Mouse (Mus musculus) midbrain, embryonic 15.5 days (tissue): ENCODE data around the gene Mmp27. TPM values are rescaled to one million over a fixed set of nuclear protein-coding genes. Genes with fewer than 3 reads are reported as not detected.

Source experiments
- ATAC-seq: fragments of 200-750 bp; cut with Nextera tagmentation; replicated peaks from 2 replicates; pipeline ENCODE4 v1.8.0; 2017; ENCODE audit warnings: moderate TSS enrichment
- H3K27ac ChIP-seq: fragments of 300-500 bp; sonication (generic); 2 replicates; pipeline ENCODE4 v1.5.1; 2015; ENCODE audit warnings: mild to moderate bottlenecking, inconsistent platforms
- H3K27me3 ChIP-seq: fragments of 300-500 bp; sonication (generic); replicated peaks from 2 replicates; pipeline ENCODE4 v1.6.1; 2015; ENCODE audit warnings: inconsistent platforms
- H3K36me3 ChIP-seq: fragments of 300-500 bp; sonication (generic); replicated peaks from 2 replicates; pipeline ENCODE4 v1.6.1; 2015; ENCODE audit warnings: inconsistent platforms
- H3K4me1 ChIP-seq: fragments of 300-500 bp; sonication (generic); 2 replicates; pipeline ENCODE4 v1.6.1; 2015; ENCODE audit warnings: inconsistent platforms
- H3K4me2 ChIP-seq: fragments of 300-500 bp; sonication (generic); 2 replicates; pipeline ENCODE4 v1.6.1; 2015; ENCODE audit warnings: inconsistent platforms, mild to moderate bottlenecking, moderate library complexity
- H3K4me3 ChIP-seq: fragments of 300-500 bp; sonication (generic); 2 replicates; pipeline ENCODE4 v1.5.1; 2015; ENCODE audit warnings: mild to moderate bottlenecking, inconsistent platforms
- H3K9ac ChIP-seq: fragments of 300-500 bp; sonication (generic); 2 replicates; pipeline ENCODE4 v1.6.1; 2015; ENCODE audit warnings: mild to moderate bottlenecking, inconsistent platforms
- H3K9me3 ChIP-seq: fragments of 300-500 bp; sonication (generic); 2 replicates; pipeline ENCODE4 v1.6.1; 2016; ENCODE audit warnings: inconsistent platforms
- polyA plus RNA-seq: library from polyadenylated mRNA; unstranded; fragments of >200 nt; fragmentation: Nextera tagmentation; extraction: Ambion mirVana; gene quantifications from 2 replicates; pipeline ENCODE4 v1.2.1, GENCODE M21; 2015

Gene Mmp27
- polyA plus RNA-seq, 1 experiment from 2014 or later, result not detected

DNA sequence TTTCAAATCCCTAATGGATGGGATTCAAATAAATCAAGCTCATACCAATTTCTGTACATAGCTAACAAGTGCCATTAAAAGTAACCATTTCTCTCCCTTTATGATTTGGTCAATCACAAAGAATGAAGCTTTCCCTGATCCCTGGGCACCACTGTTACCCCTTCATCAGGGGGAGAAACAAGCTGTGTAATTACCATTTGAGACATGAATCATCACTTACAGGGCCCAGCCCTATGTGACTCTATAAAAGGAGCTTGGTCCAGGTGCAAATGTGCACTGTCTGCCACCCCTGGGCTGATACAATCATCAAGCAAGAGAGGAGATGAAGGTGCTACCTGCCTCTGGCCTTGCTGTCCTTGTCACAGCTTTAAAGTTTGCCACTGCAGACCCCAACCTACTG lies 56.7 kb downstream of the Mmp27 start, which contains the start of gene Mmp20:
TSS of gene Mmp20 (plus strand) at position 301 of the 400 bp plus-strand sequence.
- ATAC-seq, result no peak
- H3K4me1 ChIP-seq, result no peaks in the 10 kb centered on the region
- no peak within 1 kb of the TSS for H3K4me3 ChIP-seq
- no peaks in the 10 kb centered on the region for H3K27me3 ChIP-seq
- no peaks in the 10 kb centered on the region for H3K36me3 ChIP-seq
- no peak within 1 kb of the TSS for H3K4me2 ChIP-seq
- no peak within 1 kb of the TSS for H3K27ac ChIP-seq
- no peak within 1 kb of the TSS for H3K9ac ChIP-seq
- no peaks in the 10 kb centered on the region for H3K9me3 ChIP-seq

Other genes starting within 250 kb of the Mmp27 start
- not detected in 2 replicates for gene Mmp12, start 227.0 kb upstream of the Mmp27 start, polyA plus RNA-seq
- not detected in 2 replicates for gene Mmp1b, start 183.3 kb upstream of the Mmp27 start, polyA plus RNA-seq
- gene Mmp3, start 125.6 kb upstream of the Mmp27 start, polyA plus RNA-seq, result not detected in 2 replicates
- not detected in 2 replicates for gene Mmp10, start 69.0 kb upstream of the Mmp27 start, polyA plus RNA-seq
- gene Mmp8, start 12.9 kb upstream of the Mmp27 start, polyA plus RNA-seq, result 0.10 TPM in 1 of 2 replicates, not detected in the other
- not detected in 2 replicates for gene Mmp20, start 56.8 kb downstream of the Mmp27 start, polyA plus RNA-seq
- not detected in 2 replicates for gene Mmp7, start 120.7 kb downstream of the Mmp27 start, polyA plus RNA-seq
- 18.0 and 20.1 TPM in 2 replicates for gene Tmem123, start 192.6 kb downstream of the Mmp27 start, polyA plus RNA-seq